Mouse (Mus musculus): ENCODE measurements around the gene Gfy. TPM values are rescaled to one million over a fixed set of nuclear protein-coding genes. Genes with fewer than 3 reads are reported as not detected.
A peak's percentile ranks its signal among the peaks of the same experiment; 100 is the strongest.

Gfy gene
- total RNA-seq, 1 experiment from 2014 or later, result not detected

DNA sequence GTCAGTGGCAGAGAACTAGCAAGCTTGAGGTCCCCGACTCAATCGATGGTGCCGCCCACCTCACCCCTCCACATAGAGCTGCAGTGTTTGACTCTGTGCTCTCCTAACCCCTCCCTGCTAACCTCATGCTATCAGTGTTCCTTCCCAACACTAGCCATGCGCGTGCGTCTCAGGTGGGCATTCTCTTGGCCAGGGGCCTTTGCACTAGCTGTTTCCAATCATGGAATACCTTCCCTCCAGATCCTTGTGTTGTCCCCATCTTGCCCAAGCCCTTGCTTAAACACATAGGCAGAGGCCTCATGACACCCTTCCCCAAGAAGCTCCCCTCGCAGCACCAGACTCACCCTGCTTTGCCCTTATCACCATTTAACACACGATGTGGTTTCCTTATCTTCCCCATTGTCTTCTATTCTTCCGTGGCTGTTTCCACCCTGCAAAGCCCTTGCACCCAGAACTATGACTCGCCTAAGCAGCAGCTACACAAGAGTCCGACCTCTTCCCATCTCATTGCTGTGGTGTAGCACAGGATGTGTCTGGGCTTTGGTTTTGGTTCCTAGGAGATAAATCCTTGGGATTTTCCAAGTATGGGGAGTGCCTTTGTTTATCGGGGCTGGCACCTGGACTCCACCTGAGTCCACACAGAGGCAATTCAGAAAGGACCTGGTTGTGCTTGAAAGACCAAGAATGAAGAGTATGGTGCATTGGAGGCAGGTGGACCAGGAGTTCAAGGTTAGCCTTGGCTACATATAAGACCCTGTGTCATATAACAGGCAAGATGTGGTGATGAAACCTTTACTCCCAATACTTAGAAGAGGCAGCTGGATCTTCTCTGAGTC lies 42.0 kb downstream of the Gfy start:
- ATAC-seq (replicated peaks; ENCODE audit: insufficient number of reproducible peaks, low FRiP score, low TSS enrichment, poor library complexity, severe bottlenecking), result no peak

DNA sequence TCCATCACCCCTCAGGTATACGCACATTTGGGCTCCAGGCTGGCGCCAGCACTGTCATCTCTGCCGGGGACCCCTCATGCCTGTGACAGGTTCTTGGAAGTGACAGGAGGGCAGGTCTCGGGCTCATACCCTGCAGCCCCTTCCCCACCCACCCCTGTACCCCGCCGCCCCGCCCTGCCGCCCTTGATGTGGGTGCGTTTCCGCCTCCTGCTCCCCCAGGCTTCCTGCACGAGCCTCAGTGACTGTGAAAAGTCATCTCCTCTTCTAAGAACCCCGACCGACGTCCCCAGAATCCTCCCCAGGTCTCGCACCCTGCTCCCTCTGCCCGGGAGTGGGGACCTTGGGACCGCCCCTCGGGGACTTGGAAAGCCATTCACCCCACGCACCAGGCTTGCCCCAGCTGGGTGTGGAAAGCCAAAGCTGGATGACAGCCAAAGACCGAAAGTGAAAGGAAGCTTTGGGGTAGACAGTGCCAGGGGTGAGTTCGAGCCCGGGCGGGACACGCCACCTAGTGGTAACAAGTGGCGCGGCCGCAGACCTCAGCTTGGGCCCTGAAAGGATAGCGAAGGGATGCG lies 43.3 kb downstream of the Gfy start, which contains the start of the genes Gm45713 and Flt3l:
Gm45713 (minus strand) TSS at position 239 of the 575 bp plus-strand sequence.
Flt3l (minus strand) TSS at position 440 of the 575 bp plus-strand sequence.
- ATAC-seq (replicated peaks; ENCODE audit: insufficient number of reproducible peaks, low FRiP score, low TSS enrichment, poor library complexity, severe bottlenecking), result peak; percentile 92

DNA sequence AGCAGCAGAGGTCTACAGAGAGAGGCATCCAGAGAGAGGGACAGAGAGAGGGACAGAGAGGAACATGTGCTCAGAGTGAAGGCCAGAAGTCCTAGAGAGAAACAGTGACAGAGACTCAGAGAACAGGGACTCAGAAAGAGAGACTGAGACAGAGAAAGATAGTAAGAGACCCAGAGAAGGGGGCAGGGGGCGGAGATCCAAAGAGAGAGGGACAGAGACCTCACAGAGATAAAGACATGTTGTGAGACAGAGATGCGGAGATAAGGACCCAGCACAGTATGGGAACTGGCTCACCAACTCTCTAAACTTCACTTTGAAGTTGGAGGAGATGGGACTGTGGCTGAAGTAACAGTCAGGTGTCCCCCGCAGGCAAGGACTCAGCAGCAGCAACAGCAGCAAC lies 44.0 kb downstream of the Gfy start:
- no peak for ATAC-seq (replicated peaks; ENCODE audit: insufficient number of reproducible peaks, low FRiP score, low TSS enrichment, poor library complexity, severe bottlenecking)

DNA sequence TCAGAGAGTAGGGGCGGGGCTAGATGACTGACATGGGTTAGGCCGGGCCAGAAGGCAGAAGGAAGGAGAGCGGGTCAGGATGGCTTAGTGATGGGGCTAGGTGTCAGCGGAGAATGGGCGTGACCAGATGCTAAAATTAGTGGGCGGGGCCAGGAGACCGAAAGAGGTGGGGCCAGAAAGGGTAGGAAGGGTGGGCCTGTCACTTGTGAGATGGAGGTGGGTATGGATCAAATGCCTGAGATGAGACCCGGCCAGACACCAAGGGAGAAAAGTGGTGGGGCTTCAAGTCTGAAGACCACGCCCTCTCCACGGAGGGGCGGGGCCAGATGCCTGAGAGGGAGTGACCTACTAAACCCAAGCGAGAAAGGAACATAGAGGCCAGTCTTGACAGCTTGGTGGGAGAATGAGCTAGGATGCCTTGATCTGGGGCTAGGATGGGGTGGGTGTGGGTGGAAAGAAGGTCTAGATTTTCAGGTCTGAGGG lies 44.8 kb downstream of the Gfy start:
- no peak; the same call in 1 of the 2 replicates for ATAC-seq (replicated peaks; ENCODE audit: insufficient number of reproducible peaks, low FRiP score, low TSS enrichment, poor library complexity, severe bottlenecking)

DNA sequence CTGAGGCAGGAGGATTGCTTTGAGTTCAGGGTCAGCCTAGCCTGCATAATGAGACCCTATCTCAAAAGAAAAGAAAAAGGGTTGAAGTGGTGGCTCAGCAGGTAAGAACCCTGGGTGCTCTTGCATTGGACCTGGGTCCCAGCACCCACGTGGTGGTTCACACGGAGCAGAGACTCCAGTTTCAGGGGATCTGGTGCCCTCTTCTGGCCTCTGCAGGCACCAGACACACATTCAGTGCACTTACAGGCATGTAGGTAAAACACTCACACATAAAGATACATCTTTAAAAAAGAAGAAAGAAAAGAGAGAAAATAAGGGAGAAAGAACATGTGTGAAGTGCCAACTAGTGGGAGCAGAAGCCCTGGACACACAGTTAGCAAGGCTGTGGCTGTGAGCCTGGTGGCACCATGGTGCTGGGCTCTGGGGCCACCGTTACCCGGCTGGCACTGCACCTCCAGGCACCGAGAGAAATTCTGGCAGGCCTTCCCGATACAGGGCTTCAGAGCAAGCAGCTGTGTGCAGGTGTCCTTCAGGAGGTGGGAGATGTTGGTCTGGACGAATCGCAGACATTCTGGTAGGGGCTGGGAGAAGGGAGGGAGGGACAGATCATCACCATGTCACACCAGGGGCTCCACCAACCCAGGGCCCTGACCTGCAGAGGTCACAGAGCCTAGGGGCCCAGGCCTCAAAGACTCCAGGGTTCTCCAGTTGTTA lies 45.8 kb downstream of the Gfy start:
- no peak for ATAC-seq (replicated peaks; ENCODE audit: insufficient number of reproducible peaks, low FRiP score, low TSS enrichment, poor library complexity, severe bottlenecking)

- ATAC-seq (replicated peaks; ENCODE audit: insufficient number of reproducible peaks, low FRiP score, low TSS enrichment, poor library complexity, severe bottlenecking), result no peak
Observed at GRCm38 (mm10) chr7:45131850-45132249, 47.5 kb downstream of the Gfy start.

- no peak for ATAC-seq (replicated peaks; ENCODE audit: insufficient number of reproducible peaks, low FRiP score, low TSS enrichment, poor library complexity, severe bottlenecking)
Observed at GRCm38 (mm10) chr7:45129776-45130512, 49.4 kb downstream of the Gfy start.

DNA sequence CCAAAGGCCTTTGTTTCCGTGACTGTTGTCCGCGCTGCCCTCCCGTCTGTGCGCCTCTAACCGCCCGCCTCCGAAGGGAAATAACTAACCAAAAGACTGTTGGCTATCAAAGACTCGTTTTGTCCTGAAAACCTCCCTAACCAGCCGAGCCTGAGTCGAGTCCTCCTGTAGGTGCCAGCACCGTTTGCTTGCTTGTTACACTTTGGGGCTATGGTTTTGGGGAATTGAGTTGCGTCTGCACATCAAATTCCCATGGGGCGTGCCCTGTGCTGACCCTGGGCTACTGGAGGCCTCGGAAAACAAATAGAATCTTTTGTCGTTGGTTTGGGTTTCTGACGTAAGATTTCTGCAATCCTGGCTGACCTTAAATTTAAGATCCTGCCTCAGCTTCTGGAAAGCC lies 50.1 kb downstream of the Gfy start:
- no peak for ATAC-seq (replicated peaks; ENCODE audit: insufficient number of reproducible peaks, low FRiP score, low TSS enrichment, poor library complexity, severe bottlenecking)

- peak; percentile 86 for ATAC-seq (replicated peaks; ENCODE audit: insufficient number of reproducible peaks, low FRiP score, low TSS enrichment, poor library complexity, severe bottlenecking)
Observed at GRCm38 (mm10) chr7:45128624-45129246, 50.6 kb downstream of the Gfy start, which contains the start of gene Rpl13a. Gene Rpl13a (minus strand): TSS chr7:45128761.

GRCm38 (mm10) chr7:45127700-45128224 lies 51.6 kb downstream of the Gfy start:
- no peak for ATAC-seq (replicated peaks; ENCODE audit: insufficient number of reproducible peaks, low FRiP score, low TSS enrichment, poor library complexity, severe bottlenecking)

DNA sequence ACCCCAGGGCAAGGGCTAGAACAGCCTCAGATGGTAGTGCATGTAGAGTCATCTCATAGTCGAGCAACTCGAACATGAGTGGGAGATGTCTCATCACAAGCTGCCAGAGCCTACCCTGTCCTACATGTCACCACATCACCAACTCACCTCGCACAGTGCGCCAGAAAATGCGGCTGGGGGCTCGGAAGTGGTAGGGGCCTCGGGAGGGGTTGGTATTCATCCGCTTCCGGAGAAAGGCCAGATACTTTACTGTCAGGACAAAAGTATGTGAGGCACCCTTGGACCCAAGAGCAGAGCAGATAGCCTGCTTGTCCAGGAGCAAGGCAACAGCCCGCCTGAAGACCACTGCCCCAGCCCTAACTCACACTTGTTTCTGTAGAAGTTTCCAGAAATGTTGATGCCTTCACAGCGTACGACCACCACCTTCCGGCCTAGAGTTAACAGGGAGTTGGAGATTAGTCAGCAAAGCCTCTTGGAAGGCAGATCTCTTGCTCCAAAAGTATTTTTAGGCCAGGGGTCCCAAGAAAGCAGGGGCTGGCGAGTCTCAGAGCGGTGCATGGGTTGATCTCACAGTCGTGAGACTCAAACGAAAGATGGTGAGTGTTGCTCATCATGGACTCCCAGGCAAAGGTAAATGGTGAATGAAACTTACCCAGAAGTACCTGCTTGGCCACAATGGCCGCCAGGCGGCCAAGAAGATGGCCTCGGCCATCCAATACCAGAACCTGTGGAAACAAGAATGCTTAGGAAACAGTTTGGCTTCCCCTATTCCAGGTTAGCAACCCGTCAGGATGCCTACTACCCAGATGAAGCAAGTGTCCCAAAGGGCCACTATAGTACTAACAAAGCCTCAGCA lies 52.3 kb downstream of the Gfy start:
- no peak for ATAC-seq (replicated peaks; ENCODE audit: insufficient number of reproducible peaks, low FRiP score, low TSS enrichment, poor library complexity, severe bottlenecking)

Other genes with a start within 250 kb of the Gfy start
- gene Tsks, start 236.4 kb downstream of the Gfy start, total RNA-seq (2017), result not detected in 3 replicates
- not detected in 3 replicates for gene Cpt1c, start 204.7 kb downstream of the Gfy start, total RNA-seq (2017)
- 57.2 to 80.2 TPM (median 58.1 TPM) in 3 replicates for gene Prmt1, start 193.0 kb downstream of the Gfy start, total RNA-seq (2017)
- gene Irf3, start 181.9 kb downstream of the Gfy start, total RNA-seq (2017), result 83.1 to 122 TPM (median 104 TPM) in 3 replicates
- 2.7 to 13.0 TPM (median 7.7 TPM) in 3 replicates for gene Bcl2l12, start 180.9 kb downstream of the Gfy start, total RNA-seq (2017)
- gene Scaf1, start 163.2 kb downstream of the Gfy start, total RNA-seq (2017), result 15.3 to 21.1 TPM (median 16.7 TPM) in 3 replicates
- 43.0 to 51.7 TPM (median 49.7 TPM) in 3 replicates for gene Rras, start 161.6 kb downstream of the Gfy start, total RNA-seq (2017)
- 1.6 to 5.0 TPM (median 2.0 TPM) in 3 replicates for gene Prr12, start 126.7 kb downstream of the Gfy start, total RNA-seq (2017)
- 45.8 to 57.3 TPM (median 52.8 TPM) in 3 replicates for gene Nosip, start 117.1 kb downstream of the Gfy start, total RNA-seq (2017)
- 1.5 to 12.8 TPM (median 3.7 TPM) in 3 replicates for gene Prrg2, start 116.9 kb downstream of the Gfy start, total RNA-seq (2017)
- gene Rcn3, start 87.3 kb downstream of the Gfy start, total RNA-seq (2017), result 6.2 to 20.1 TPM (median 15.3 TPM) in 3 replicates
- gene Fcgrt, start 75.7 kb downstream of the Gfy start, total RNA-seq (2017), result 74.9 to 100 TPM (median 91.0 TPM) in 3 replicates
- 1,164 to 1,516 TPM (median 1,507 TPM) in 3 replicates for gene Rps11, start 55.1 kb downstream of the Gfy start, total RNA-seq (2017)
- 2,771 to 4,251 TPM (median 4,236 TPM) in 3 replicates for gene Rpl13a, start 50.8 kb downstream of the Gfy start, total RNA-seq (2017)
- 1.5 TPM in 1 of 3 replicates, not detected in the others for gene Gm45713, start 43.3 kb downstream of the Gfy start, total RNA-seq (2017)
- gene Flt3l, start 43.1 kb downstream of the Gfy start, total RNA-seq (2017), result 35.3 to 62.4 TPM (median 36.7 TPM) in 3 replicates
- 23.4 to 37.8 TPM (median 26.8 TPM) in 3 replicates for gene Pih1d1, start 25.3 kb downstream of the Gfy start, total RNA-seq (2017)
- gene Aldh16a1, start 25.0 kb downstream of the Gfy start, total RNA-seq (2017), result 28.6 to 46.8 TPM (median 34.2 TPM) in 3 replicates
- gene Slc17a7, start 15.6 kb downstream of the Gfy start, total RNA-seq (2017), result not detected in 3 replicates
- gene Pth2, start 1.4 kb upstream of the Gfy start, total RNA-seq (2017), result not detected in 3 replicates
- 0.75 TPM in 1 of 3 replicates, not detected in the others for gene Ccdc155, start 25.3 kb upstream of the Gfy start, total RNA-seq (2017)
- gene Dkkl1, start 32.6 kb upstream of the Gfy start, total RNA-seq (2017), result 4.7 to 8.7 TPM (median 6.1 TPM) in 3 replicates
- 0.48 to 2.5 TPM (median 0.64 TPM) in 3 replicates for gene Tead2, start 36.2 kb upstream of the Gfy start, total RNA-seq (2017)
- gene Cd37, start 59.5 kb upstream of the Gfy start, total RNA-seq (2017), result 112 to 185 TPM (median 125 TPM) in 3 replicates
- gene Slc6a16, start 61.5 kb upstream of the Gfy start, total RNA-seq (2017), result 0.64 TPM in 1 of 3 replicates, not detected in the others
- gene Slc6a21, start 97.9 kb upstream of the Gfy start, total RNA-seq (2017), result not detected in 3 replicates
- 9.7 to 15.3 TPM (median 10.4 TPM) in 3 replicates for gene Trpm4, start 154.2 kb upstream of the Gfy start, total RNA-seq (2017)
- gene Hrc, start 155.7 kb upstream of the Gfy start, total RNA-seq (2017), result not detected in 3 replicates
- gene Ppfia3, start 187.4 kb upstream of the Gfy start, total RNA-seq (2017), result 0.19 TPM in 1 of 3 replicates, not detected in the others
- not detected in 3 replicates for gene Lin7b, start 191.0 kb upstream of the Gfy start, total RNA-seq (2017)
- 293 to 444 TPM (median 324 TPM) in 3 replicates for gene Snrnp70, start 216.2 kb upstream of the Gfy start, total RNA-seq (2017)
- not detected in 3 replicates for gene Kcna7, start 226.1 kb upstream of the Gfy start, total RNA-seq (2017)
- not detected in 3 replicates for gene Ntf5, start 234.1 kb upstream of the Gfy start, total RNA-seq (2017)
- gene Lhb, start 241.3 kb upstream of the Gfy start, total RNA-seq (2017), result not detected in 3 replicates

Measured in monocyte, adult 5-6 weeks (primary cell).